ENCODE assay signal across 24 mouse cellular contexts in genomic region chr19:47221006-47221405, GRCm38 (mm10). TPM values are rescaled to one million over a fixed set of nuclear protein-coding genes. Genes with fewer than 3 reads are reported as not detected.
DNase-seq lines count a peak whose midpoint lies in the region; ATAC-seq lines count a peak whose summit lies in the region.
"Had no signal": no experiment of that assay in that cellular context is flagged by ENCODE, and none has a peak within 500 bp of the region (broad histone marks: within the 10 kb centered on the region; RNA-seq: fewer than 3 reads in every experiment).

No protein-coding gene starts in this region.

- ATAC-seq in frontal cortex, adult (ENCODE audit: low TSS enrichment) = peak; percentile 60
- ATAC-seq: CD4-positive, CD25-positive, alpha-beta regulatory T cell, adult 4 months; forebrain, embryonic 15.5 days; liver, embryonic 12.5 days; lung, postnatal 0 days had no signal

- intact Hi-C loops in left cerebral cortex, postnatal 4 days (cut with DNase I) = no loop called here
- intact Hi-C loops in heart, postnatal 10 days (cut with DNase I) = no loop called here

- DNase-seq in frontal cortex, postnatal 36 days (ENCODE audit: low spot score in 2 of 2) = no peak
- peak; percentile 36 for DNase-seq in right cerebral cortex, adult 18-20 months
- DNase-seq in right cerebral cortex, postnatal 25 days = no peak
- peak; percentile 48 for DNase-seq in Muller cell, postnatal 12 days (ENCODE audit: inconsistent ontology term)
- no peak for DNase-seq in left cerebral cortex, postnatal 4 days
- no peak for DNase-seq in heart, postnatal 10 days
- DNase-seq: adrenal gland, postnatal 14 days; cerebellum, adult 8-10 months; gastrocnemius, postnatal 14 days; heart, postnatal 36 days; kidney, adult 18-20 months; kidney, postnatal 25 days; liver, postnatal 0 days; lung, postnatal 4 days; right cerebral cortex, postnatal 4 days; thymus, adult 18-20 months; thymus, postnatal 25 days had no signal

RNA-seq across cellular contexts. Expression of gene Neurl1a, which starts 42.4 kb away (rescaled TPM):
- 10 to 100 TPM; 42.6 to 54.8 TPM for total RNA-seq in left cerebral cortex, postnatal 4 days (2021)
- 1 to 10 TPM in 1 of 2 experiments, under 1 TPM in 1; 0.60 to 1.1 TPM for total RNA-seq in heart, postnatal 10 days (2021)
- total RNA-seq: granulocyte monocyte progenitor cell, adult 5-6 weeks; monocyte, adult 5-6 weeks had no signal

Comparison
In these comparisons a context has a peak if more than half of its experiments do, and no peak if none do; other contexts are left out.
1. DNase-seq: peak in right cerebral cortex, adult 18-20 months (single experiment) and Muller cell, postnatal 12 days (single experiment); none in frontal cortex, postnatal 36 days (0 of 2), right cerebral cortex, postnatal 25 days (single experiment), left cerebral cortex, postnatal 4 days (single experiment) and heart, postnatal 10 days (0 of 2).
2. RNA of gene Neurl1a, which starts 42.4 kb away (total RNA-seq): 42.6 to 54.8 TPM in left cerebral cortex, postnatal 4 days; 0.60 to 1.1 TPM in heart, postnatal 10 days; every median in the first group is over 10 times any median in the second.